Mouse (Mus musculus) right cerebral cortex, adult 18-20 months (tissue): ENCODE results near the gene Anapc1.
"Not testable (repeated sequence)": the region's sequence is repeated elsewhere in the genome, so short reads cannot be mapped to it uniquely, and the experiment has no call there.

Source experiments
- DNase-seq: peaks from one replicate; pipeline ENCODE4 v3.0.0; 2022; ENCODE audit warnings: mixed read lengths

The Anapc1 gene

GRCm38 (mm10) chr2:128696426-128696825 is 9.2 kb upstream of the Anapc1 start:
- no peak for DNase-seq

DNA sequence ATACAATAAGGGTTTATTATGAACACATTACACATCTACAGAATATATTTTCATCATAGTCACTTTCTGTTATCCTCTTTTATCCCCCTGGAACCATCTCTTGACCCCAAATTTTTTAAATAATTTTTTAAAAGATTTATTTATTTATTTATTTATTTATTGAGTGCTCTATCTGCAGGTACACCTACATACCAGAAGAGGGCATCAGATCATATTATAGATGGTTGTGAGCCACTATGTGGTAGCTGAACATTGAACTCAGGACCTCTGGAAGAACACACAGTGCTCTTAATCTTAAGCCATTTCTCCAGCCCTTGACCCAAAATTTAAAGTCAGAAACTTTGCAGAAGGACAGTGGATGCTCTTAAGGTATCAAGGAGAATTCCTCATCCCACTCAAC is 7.4 kb upstream of the Anapc1 start:
- no peak for DNase-seq

- not testable (repeated sequence) for DNase-seq
These were observed 6.6 kb upstream of the Anapc1 start for GRCm38 (mm10) chr2:128693828-128694227.

DNA sequence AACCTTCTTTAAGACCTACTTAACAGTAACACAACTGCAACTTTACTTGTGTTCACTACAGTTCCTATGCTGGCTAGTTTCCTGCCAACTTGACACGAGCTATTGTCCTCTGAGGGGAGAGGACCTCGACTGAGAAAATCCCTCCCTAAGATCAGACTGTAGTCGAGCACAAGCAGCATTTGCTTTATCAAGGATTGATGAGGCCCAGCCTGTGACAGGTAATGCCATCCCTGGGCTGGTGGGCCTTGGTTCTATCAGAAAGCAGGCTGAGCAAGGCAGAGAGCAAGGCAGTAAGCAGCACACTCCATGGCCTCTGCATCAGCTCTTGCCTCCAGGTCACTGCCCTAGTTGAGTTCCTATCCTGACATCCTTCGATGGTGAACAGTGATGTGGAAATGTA is 6.0 kb upstream of the Anapc1 start:
- no peak for DNase-seq

DNA sequence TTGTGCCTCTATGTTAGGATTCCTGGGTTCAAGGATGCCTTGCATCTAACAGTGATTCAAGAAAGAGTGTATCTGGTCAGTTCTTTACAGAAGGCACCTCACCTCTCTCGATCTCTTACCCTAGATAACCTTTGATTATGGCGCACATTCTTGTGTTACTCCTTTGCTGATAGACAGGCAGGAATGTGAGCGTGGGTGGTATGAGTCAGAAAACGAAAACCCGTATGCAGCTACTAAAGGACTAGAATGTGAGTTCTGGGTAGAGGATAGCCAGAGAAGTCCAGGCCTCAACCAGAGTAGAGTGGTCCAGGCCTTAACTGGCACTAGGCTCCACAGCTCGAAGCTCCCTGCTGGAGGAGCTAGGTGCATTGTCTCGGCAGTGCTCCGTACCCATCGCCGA is 5.6 kb upstream of the Anapc1 start:
- no peak for DNase-seq

- no peak for DNase-seq
These were observed 5.1 kb upstream of the Anapc1 start for GRCm38 (mm10) chr2:128692336-128692735.

- DNase-seq = no peak
These were observed 448 bp upstream of the Anapc1 start for GRCm38 (mm10) chr2:128687558-128688120.

DNA sequence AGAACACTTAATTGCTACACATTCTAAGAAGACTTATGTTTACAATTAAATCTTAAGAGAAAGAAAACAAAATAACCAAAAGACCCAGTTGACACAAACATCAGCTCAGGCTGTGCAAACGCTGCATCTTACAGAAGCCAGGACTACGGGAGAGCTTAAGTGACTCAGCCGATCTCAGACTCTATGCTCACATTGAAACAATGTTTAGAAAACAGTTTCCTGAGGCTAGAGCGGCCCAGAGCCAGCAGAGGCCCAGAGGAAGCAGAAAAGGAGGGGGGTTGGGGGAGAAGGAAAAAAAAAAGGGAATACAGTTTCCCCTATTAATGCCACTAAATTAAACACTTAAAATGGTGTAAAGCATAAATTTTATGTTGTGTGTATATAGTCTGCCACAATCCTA is 6.5 kb downstream of the Anapc1 start:
- no peak for DNase-seq

DNA sequence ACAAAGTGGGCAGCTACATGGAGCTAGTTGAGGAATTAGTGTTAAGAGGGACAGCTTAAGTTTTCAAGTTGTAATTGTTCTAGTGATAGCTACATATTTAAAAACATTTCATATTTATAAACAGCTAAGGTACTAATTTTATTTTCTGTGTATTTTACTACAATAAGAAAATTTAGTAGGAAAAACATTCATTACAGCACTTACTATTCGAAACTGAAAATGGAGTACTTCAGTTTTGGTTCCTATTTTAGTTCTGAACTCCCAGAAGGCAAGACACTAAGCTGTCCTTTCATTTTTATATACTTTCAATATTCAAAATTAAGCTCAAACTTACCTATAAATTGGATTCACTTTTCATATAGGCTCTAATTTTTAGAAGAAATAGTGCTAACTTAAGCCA is 66.6 kb downstream of the Anapc1 start:
- DNase-seq = no peak

- DNase-seq = no peak
These were observed 71.8 kb downstream of the Anapc1 start for GRCm38 (mm10) chr2:128615366-128615765.

GRCm38 (mm10) chr2:128613365-128613764 is 73.8 kb downstream of the Anapc1 start:
- DNase-seq = no peak

DNA sequence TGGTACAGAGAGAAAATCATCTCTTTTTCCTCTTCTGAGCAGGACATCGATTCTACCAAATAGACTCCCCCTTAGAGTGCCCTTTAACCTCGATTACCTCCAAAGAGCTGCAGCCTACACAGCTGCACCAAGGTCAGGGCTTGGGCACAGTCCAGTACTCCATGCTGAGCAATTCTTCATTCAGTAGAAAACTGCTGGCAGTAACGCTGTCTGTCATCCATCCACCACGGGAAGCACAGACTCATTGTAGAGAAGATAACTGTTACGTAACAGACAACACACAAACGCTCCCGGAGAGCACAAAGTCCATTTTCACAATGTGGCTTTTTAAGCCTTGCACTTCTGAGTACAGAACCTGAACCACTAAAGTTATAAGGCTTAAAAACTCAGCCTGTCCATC is 74.9 kb downstream of the Anapc1 start:
- no peak for DNase-seq

DNA sequence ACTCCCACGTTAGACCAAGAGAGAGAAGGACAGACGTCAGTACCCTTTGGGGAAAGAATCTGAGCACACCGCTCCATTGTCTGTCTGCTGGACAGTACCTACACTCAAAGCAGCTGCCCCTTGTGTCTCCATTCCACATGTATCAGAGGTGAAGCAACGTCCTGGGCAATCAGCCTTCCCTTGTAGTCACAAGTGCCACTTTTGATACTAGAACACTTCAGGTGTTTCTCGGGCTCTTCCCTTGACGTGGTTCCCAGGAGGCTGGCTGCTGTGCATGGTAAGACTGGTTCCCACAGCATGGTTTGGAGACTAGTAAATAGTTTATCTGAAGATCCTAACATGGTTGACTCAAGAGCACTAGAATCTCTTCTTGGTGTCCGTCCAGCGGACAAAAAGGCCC is 76.0 kb downstream of the Anapc1 start:
- DNase-seq = no peak

- no peak for DNase-seq
These were observed 77.9 kb downstream of the Anapc1 start for GRCm38 (mm10) chr2:128609286-128609685.

GRCm38 (mm10) chr2:128601534-128601933 is 85.7 kb downstream of the Anapc1 start:
- DNase-seq = no peak

DNA sequence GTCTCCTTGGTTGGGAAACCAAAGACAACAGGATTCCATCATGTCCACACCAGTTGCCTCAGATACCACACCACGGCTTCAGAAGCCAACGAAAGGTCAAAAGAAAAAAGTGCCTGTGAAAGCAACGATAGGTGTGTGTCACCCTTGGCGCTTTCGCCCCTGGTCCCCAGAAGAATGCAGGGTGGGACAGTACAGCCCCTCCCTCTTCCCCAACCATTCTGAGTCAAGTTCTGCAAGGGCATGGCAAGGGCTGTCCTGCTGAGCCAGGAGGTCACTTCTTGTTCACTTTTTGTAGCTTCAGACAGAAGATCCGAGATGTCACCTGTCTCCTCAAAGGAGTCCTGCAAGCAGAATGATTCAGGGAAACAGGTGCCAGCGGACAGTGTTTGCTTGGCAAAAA is 94.9 kb downstream of the Anapc1 start:
- DNase-seq = no peak

DNA sequence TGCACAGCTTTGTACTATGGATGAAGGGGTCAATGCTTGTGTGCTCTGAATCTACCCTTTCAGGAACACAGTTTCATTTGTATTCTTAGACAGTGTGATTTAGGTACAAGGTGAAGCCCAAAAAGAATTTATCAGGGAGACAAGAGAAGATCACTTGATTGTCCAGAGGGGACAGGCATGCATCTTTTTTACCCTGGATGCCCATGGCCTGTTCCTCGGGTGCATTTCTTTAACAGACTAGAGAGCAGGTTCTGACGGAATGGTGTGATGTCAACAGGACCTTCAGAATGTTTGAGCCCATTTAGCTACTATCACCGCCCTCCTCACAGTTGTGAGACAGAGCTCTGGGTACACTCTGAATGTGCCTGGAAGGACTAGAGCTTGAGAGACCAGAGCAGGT is 96.3 kb downstream of the Anapc1 start, which contains the start of gene Spdye4c:
Spdye4c (plus strand) TSS at position 301 of the 400 bp plus-strand sequence.
- DNase-seq = no peak

DNA sequence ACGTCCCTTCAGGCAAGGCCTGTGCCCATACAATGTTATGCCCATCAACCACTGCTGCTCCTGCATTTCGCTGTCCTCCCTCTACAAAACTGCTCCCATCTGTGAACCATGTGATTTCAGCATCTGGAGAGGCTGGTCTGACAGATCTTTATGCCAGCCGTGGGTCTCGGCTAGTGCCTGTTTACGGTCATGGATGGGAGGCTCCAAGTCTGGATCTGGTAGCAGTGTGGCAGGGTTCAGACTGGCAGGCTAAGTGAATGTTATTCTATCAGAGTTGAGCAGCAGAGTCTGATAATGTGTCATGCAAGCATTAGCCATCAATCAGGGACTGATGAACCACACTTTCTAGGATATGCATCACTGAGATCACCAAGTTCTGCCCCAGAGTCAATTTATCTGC is 104.3 kb downstream of the Anapc1 start:
- no peak for DNase-seq

GRCm38 (mm10) chr2:128572726-128573624 is 114.2 kb downstream of the Anapc1 start:
- DNase-seq = peak; percentile 77

DNA sequence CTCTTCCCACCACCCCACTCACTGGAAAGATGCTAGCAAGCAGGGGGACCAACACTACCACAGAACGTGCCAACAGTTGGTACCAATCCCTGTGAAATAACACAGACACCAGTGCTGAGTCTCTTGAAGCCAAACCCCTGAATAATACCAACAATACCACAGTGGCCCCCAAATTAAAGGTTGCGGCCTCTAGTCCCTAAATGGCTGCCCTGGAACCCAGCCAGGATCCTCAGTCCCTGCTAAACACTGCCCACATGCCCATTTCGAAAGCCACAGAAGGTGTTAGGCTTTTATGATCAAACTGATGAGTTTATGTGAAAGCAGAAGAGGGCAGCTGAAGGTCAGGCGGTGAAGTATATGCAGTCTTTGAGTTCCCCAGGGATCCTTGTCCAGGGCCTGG is 116.2 kb downstream of the Anapc1 start:
- no peak for DNase-seq

DNA sequence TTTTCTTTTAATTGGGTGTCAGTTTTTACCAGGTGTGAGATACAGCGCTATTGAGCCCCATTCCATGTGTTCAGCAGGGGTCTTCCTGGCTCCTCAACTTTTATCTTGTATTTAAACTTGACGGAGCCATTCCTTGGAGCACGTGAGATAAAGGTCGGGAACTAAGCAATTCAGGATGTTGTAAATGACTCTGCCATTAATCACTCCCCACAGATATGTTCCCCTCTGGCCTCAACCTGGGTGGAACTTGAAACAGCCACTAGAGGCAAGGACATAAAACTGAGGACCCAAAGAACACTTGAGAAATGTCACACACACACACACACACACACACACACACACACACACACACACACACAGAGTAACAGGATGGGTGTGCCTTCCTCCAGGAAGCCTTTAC is 118.7 kb downstream of the Anapc1 start:
- no peak for DNase-seq

DNA sequence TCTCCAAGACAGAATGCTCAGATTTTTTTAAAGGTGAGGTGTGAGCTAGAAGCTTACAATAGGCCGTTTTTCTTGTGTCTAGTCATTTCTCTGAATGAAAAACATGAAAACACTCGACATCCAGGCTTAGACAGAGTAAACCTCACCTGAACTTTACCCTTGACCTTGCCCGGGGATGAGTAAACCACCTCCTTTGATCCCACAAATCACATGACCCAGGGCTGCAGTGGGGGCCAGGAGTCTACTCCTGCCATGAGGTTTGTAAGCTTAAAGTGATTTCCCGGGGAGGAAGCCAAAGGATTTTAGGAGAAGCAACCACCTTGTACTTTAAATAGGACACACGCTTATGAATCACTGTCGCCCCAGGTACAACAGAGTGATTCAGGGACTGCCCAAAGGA is 119.2 kb downstream of the Anapc1 start:
- DNase-seq = no peak

GRCm38 (mm10) chr2:128566304-128567147 is 120.7 kb downstream of the Anapc1 start:
- DNase-seq = no peak

GRCm38 (mm10) chr2:128565904-128566303 is 121.3 kb downstream of the Anapc1 start:
- no peak for DNase-seq
